17 mouse cellular contexts compared by ENCODE assay signal in genomic region chr1:75517984-75518383, GRCm38 (mm10). TPM values are rescaled to one million over a fixed set of nuclear protein-coding genes. Genes with fewer than 3 reads are reported as not detected.
A peak's percentile ranks its signal among the peaks of the same experiment; 100 is the strongest.
DNase-seq lines count a peak whose midpoint lies in the region; ATAC-seq lines count a peak whose summit lies in the region.
"Had no signal": no experiment of that assay in that cellular context is flagged by ENCODE, and none has a peak within 500 bp of the region (broad histone marks: within the 10 kb centered on the region; RNA-seq: fewer than 3 reads in every experiment).

No protein-coding gene starts in this region.

- H3K4me3 ChIP-seq in intestine, embryonic 16.5 days (ENCODE audit: low read length), result no peak overlapping the region
- no peak overlapping the region for H3K4me3 ChIP-seq in forebrain, embryonic 15.5 days
- H3K4me3 ChIP-seq: erythroblast, embryonic 14.5 days; heart, embryonic 12.5 days; hindbrain, embryonic 12.5 days had no signal

- ATAC-seq in intestine, embryonic 16.5 days, result peak; percentile 41
- no peak for ATAC-seq in forebrain, embryonic 15.5 days (replicated peaks)
- ATAC-seq: Patski had no signal

- 40% methylated on average over 4 of the region's 4 CpGs for whole genome bisulfite sequencing in intestine, embryonic 16.5 days
- 74% methylated on average over 4 of the region's 4 CpGs for WGBS in forebrain, embryonic 15.5 days

- no peak overlapping the region for H3K9ac ChIP-seq in intestine, embryonic 16.5 days (ENCODE audit: low read depth, low read length)
- no peak overlapping the region for H3K9ac ChIP-seq in forebrain, embryonic 15.5 days (replicated peaks)
- H3K9ac ChIP-seq: heart, embryonic 12.5 days; hindbrain, embryonic 12.5 days had no signal

- no peaks in the 10 kb centered on the region for H3K36me3 ChIP-seq in intestine, embryonic 16.5 days (ENCODE audit: control insufficient read depth, insufficient read depth, low read length)
- H3K36me3 ChIP-seq in forebrain, embryonic 15.5 days, result no peaks in the 10 kb centered on the region
- H3K36me3 ChIP-seq: heart, embryonic 12.5 days; hindbrain, embryonic 12.5 days had no signal

- DNase-seq in kidney, adult 11 months, result peak; percentile 21
- DNase-seq in kidney, adult 8-10 months, result no peak
- DNase-seq in 3T3-L1 (ENCODE audit: low read depth, low spot score) (peak; percentile 22), R1 (ENCODE audit: low read depth, low spot score) (peak; percentile 99)
- DNase-seq in urinary bladder, postnatal 10 days (ENCODE audit: low spot score), result no peak
- DNase-seq in gastrocnemius, postnatal 4 days (ENCODE audit: low spot score in 2 of 2), result no peak
- DNase-seq: adrenal gland, adult 8-10 months; cerebellum, postnatal 10 days; thymus, postnatal 25 days had no signal

- peaks cover 23% of the 10 kb centered on the region for H3K4me1 ChIP-seq in intestine, embryonic 16.5 days (ENCODE audit: control insufficient read depth, insufficient read depth, low read length)
- peaks cover 11% of the 10 kb centered on the region; the same call in 1 of the 2 replicates for H3K4me1 ChIP-seq in forebrain, embryonic 15.5 days

- H3K9me3 ChIP-seq in intestine, embryonic 16.5 days (ENCODE audit: control insufficient read depth, low read length), result no peaks in the 10 kb centered on the region
- no peaks in the 10 kb centered on the region for H3K9me3 ChIP-seq in forebrain, embryonic 15.5 days
- H3K9me3 ChIP-seq: heart, embryonic 12.5 days; hindbrain, embryonic 12.5 days had no signal

- peak overlapping the region; percentile 76 for H3K27ac ChIP-seq in intestine, embryonic 16.5 days (ENCODE audit: low read length)
- no peak overlapping the region for H3K27ac ChIP-seq in forebrain, embryonic 15.5 days (replicated peaks)
- H3K27ac ChIP-seq: hindbrain, embryonic 12.5 days had no signal

- H3K4me2 ChIP-seq in intestine, embryonic 16.5 days (ENCODE audit: low read depth, low read length), result no peak overlapping the region
- H3K4me2 ChIP-seq in forebrain, embryonic 15.5 days (replicated peaks), result no peak overlapping the region
- H3K4me2 ChIP-seq: heart, embryonic 12.5 days; hindbrain, embryonic 12.5 days; liver, embryonic 11.5 days had no signal

- H3K27me3 ChIP-seq in intestine, embryonic 16.5 days (replicated peaks; ENCODE audit: control insufficient read depth, insufficient read depth, low read length), result no peaks in the 10 kb centered on the region
- H3K27me3 ChIP-seq in forebrain, embryonic 15.5 days, result no peaks in the 10 kb centered on the region
- H3K27me3 ChIP-seq: heart, embryonic 12.5 days; hindbrain, embryonic 12.5 days had no signal

RNA-seq across cellular contexts. Expression of gene Stk11ip, which starts 3.3 kb away (rescaled TPM):
- 16.6 and 17.8 TPM in 2 replicates for polyA plus RNA-seq in intestine, embryonic 16.5 days (2015; fragmentation: Nextera tagmentation; extraction: Ambion mirVana)
- total RNA-seq in gastrocnemius, postnatal 4 days (2021), result 10 to 100 TPM; 14.2 to 15.2 TPM
- 19.6 and 20.1 TPM in 2 replicates for polyA plus RNA-seq in forebrain, embryonic 15.5 days (2015; fragmentation: Nextera tagmentation; extraction: Ambion mirVana)

RNA-seq across cellular contexts. Expression of gene Inha, which starts 11.1 kb away (rescaled TPM):
- 6.6 and 7.3 TPM in 2 replicates for polyA plus RNA-seq in intestine, embryonic 16.5 days (2015; fragmentation: Nextera tagmentation; extraction: Ambion mirVana)
- 10 to 100 TPM; 13.4 to 15.1 TPM for total RNA-seq in gastrocnemius, postnatal 4 days (2021)
- polyA plus RNA-seq in forebrain, embryonic 15.5 days (2015; fragmentation: Nextera tagmentation; extraction: Ambion mirVana), result 13.8 and 15.0 TPM in 2 replicates
- total RNA-seq: neutrophil, adult 5-6 weeks had no signal
- polyA plus RNA-seq: erythroblast, embryonic 14.5 days had no signal

RNA-seq across cellular contexts. Expression of gene Obsl1, which starts 11.7 kb away (rescaled TPM):
- 38.7 and 42.7 TPM in 2 replicates for polyA plus RNA-seq in intestine, embryonic 16.5 days (2015; fragmentation: Nextera tagmentation; extraction: Ambion mirVana)
- 100 to 1,000 TPM; 203 to 213 TPM for total RNA-seq in gastrocnemius, postnatal 4 days (2021)
- 21.7 and 21.9 TPM in 2 replicates for polyA plus RNA-seq in forebrain, embryonic 15.5 days (2015; fragmentation: Nextera tagmentation; extraction: Ambion mirVana)
- total RNA-seq: neutrophil, adult 5-6 weeks had no signal

RNA-seq across cellular contexts. Expression of gene Slc4a3, which starts 28.1 kb away (rescaled TPM):
- 7.6 and 9.8 TPM in 2 replicates for polyA plus RNA-seq in intestine, embryonic 16.5 days (2015; fragmentation: Nextera tagmentation; extraction: Ambion mirVana)
- total RNA-seq in gastrocnemius, postnatal 4 days (2021), result 10 to 100 TPM; 18.5 to 23.6 TPM
- 35.2 and 35.9 TPM in 2 replicates for polyA plus RNA-seq in forebrain, embryonic 15.5 days (2015; fragmentation: Nextera tagmentation; extraction: Ambion mirVana)
- total RNA-seq: neutrophil, adult 5-6 weeks had no signal
- polyA plus RNA-seq: erythroblast, embryonic 14.5 days had no signal

RNA-seq across cellular contexts. Expression of gene Tmem198, which starts 38.7 kb away (rescaled TPM):
- polyA plus RNA-seq in intestine, embryonic 16.5 days (2015; fragmentation: Nextera tagmentation; extraction: Ambion mirVana), result 1.5 and 1.9 TPM in 2 replicates
- under 1 TPM; 0.78 to 0.93 TPM for total RNA-seq in gastrocnemius, postnatal 4 days (2021)
- polyA plus RNA-seq in forebrain, embryonic 15.5 days (2015; fragmentation: Nextera tagmentation; extraction: Ambion mirVana), result 53.4 and 55.4 TPM in 2 replicates

Comparison
In these comparisons a context has a peak if more than half of its experiments do, and no peak if none do; other contexts are left out.
1. DNase-seq: peak in kidney, adult 11 months (single experiment), 3T3-L1 (single experiment) and R1 (single experiment); none in kidney, adult 8-10 months (0 of 2), urinary bladder, postnatal 10 days (single experiment) and gastrocnemius, postnatal 4 days (0 of 2).